Mouse (Mus musculus) hindbrain, embryonic 14.5 days (tissue): ENCODE data around the gene Srsf10. TPM values are rescaled to one million over a fixed set of nuclear protein-coding genes. Genes with fewer than 3 reads are reported as not detected.

Experiments used
- ATAC-seq: fragments of 200-750 bp; cut with Nextera tagmentation; 2 replicates; pipeline ENCODE4 v1.8.0; 2017; ENCODE audit warnings: moderate number of reproducible peaks, mild to moderate bottlenecking, moderate TSS enrichment, moderate library complexity; ENCODE audit not compliant: low FRiP score
- DNase-seq: peaks from one replicate; pipeline ENCODE4 v3.0.0-alpha.2; 2015; ENCODE audit warnings: low spot score
- H3K27ac ChIP-seq: fragments of 300-500 bp; sonication (generic); 2 replicates; pipeline ENCODE4 v1.5.1; 2014; ENCODE audit warnings: mild to moderate bottlenecking, moderate library complexity
- H3K27me3 ChIP-seq: fragments of 300-500 bp; sonication (generic); 2 replicates; pipeline ENCODE4 v1.6.1; 2014; ENCODE audit warnings: mild to moderate bottlenecking, low read length, mixed read lengths; ENCODE audit not compliant: control insufficient read depth, insufficient read depth
- H3K36me3 ChIP-seq: fragments of 300-500 bp; sonication (generic); replicated peaks from 2 replicates; pipeline ENCODE4 v1.6.1; 2014; ENCODE audit not compliant: control insufficient read depth, insufficient read depth
- H3K4me1 ChIP-seq: fragments of 300-500 bp; sonication (generic); replicated peaks from 2 replicates; pipeline ENCODE4 v1.6.1; 2014; ENCODE audit warnings: antibody characterized with exemption, low read length, mixed read lengths; ENCODE audit not compliant: control insufficient read depth, insufficient read depth
- H3K4me2 ChIP-seq: fragments of 300-500 bp; sonication (generic); replicated peaks from 2 replicates; pipeline ENCODE4 v1.6.1; 2014; ENCODE audit warnings: mild to moderate bottlenecking, moderate library complexity
- H3K4me3 ChIP-seq: fragments of 300-500 bp; sonication (generic); replicated peaks from 2 replicates; pipeline ENCODE4 v1.5.1; 2014; ENCODE audit warnings: mild to moderate bottlenecking, low read length
- H3K9ac ChIP-seq: fragments of 300-500 bp; sonication (generic); 2 replicates; pipeline ENCODE4 v1.6.1; 2014
- H3K9me3 ChIP-seq: fragments of 300-500 bp; sonication (generic); 2 replicates; pipeline ENCODE4 v1.6.1; 2016; ENCODE audit warnings: low read length; ENCODE audit not compliant: control insufficient read depth
- WGBS: fragments of 180-500 bp; shearing (Covaris S2); extraction: QIAGEN DNeasy Blood & Tissue Kit; methylation state at CpG from one replicate; pipeline ENCODE4 v1.1.7; 2014; 5-methylcytosine and 5-hydroxymethylcytosine counted together
- polyA plus RNA-seq: library from polyadenylated mRNA; unstranded; fragments of >200 nt; fragmentation: Nextera tagmentation; extraction: Ambion mirVana; gene quantifications from 2 replicates; pipeline ENCODE4 v1.2.1, GENCODE M21; 2014

Srsf10 gene
- polyA plus RNA-seq, 1 experiment from 2014 or later: 200 TPM

DNA sequence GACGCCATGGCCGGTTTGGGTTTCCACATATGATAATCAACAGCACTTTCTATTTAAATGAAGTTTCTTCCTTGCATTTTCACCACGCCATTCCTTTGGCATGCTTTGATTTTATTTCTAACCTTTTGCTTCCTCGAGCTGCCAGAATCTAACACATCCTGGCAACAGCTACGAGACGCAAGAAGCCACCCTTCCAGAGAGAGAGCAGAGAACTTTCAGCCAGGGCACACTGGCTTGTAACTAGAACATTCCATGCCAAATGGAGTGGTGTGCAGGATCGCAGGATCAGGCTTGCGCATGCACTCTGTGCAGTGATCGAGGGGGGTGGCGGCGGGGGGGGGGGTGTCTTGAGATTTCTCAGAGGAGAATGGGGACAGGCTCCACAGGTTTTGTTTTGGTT, 23.5 kb upstream of the Srsf10 start:
- ATAC-seq: no peak
- no peaks in the 10 kb centered on the region for H3K9me3 ChIP-seq
- DNase-seq: no peak

GRCm38 (mm10) chr4:135833301-135834123, 22.0 kb upstream of the Srsf10 start:
- 35% methylated on average over 12 of the region's 12 CpGs for WGBS
- no peaks in the 10 kb centered on the region for H3K9me3 ChIP-seq
- H3K27ac ChIP-seq: peak overlapping the region; percentile 81
- no peak overlapping the region for H3K4me3 ChIP-seq
- H3K36me3 ChIP-seq: no peaks in the 10 kb centered on the region
- H3K27me3 ChIP-seq: no peaks in the 10 kb centered on the region
- peak; percentile 21; the same call in 1 of the 2 replicates for ATAC-seq
- peak; percentile 64 for DNase-seq
- H3K4me2 ChIP-seq: peak overlapping the region; percentile 11
- peaks cover 30% of the 10 kb centered on the region for H3K4me1 ChIP-seq
- H3K9ac ChIP-seq: 0 out of 2 replicates have a peak overlapping the region, but pooled peaks have one; percentile 4

More for the DNA sequence above, 23.5 kb upstream of the Srsf10 start:
- H3K27me3 ChIP-seq: no peaks in the 10 kb centered on the region
- H3K4me1 ChIP-seq: peaks cover 32% of the 10 kb centered on the region
- H3K27ac ChIP-seq: no peak overlapping the region
- no peaks in the 10 kb centered on the region for H3K36me3 ChIP-seq
- H3K4me3 ChIP-seq: no peak overlapping the region
- no peak overlapping the region for H3K9ac ChIP-seq
- H3K4me2 ChIP-seq: no peak overlapping the region
- 75% methylated on average over 11 of the region's 11 CpGs for WGBS

GRCm38 (mm10) chr4:135834124-135834717, 21.3 kb upstream of the Srsf10 start:
- Histone ChIP-seq H3K4me3 (no peak overlapping the region), H3K27me3 (no peaks in the 10 kb centered on the region), H3K4me1 (peaks cover 23% of the 10 kb centered on the region), H3K36me3 (no peaks in the 10 kb centered on the region), H3K27ac (peak overlapping the region; percentile 81), H3K4me2 (peak overlapping the region; percentile 11), H3K9me3 (no peaks in the 10 kb centered on the region), H3K9ac (no peak overlapping the region)
- 75% methylated on average over 8 of the region's 8 CpGs for WGBS
- ATAC-seq (no peak), DNase-seq (no peak)

GRCm38 (mm10) chr4:135838925-135839292, 16.6 kb upstream of the Srsf10 start:
- Histone ChIP-seq H3K4me3 (no peak overlapping the region), H3K27me3 (no peaks in the 10 kb centered on the region), H3K36me3 (no peaks in the 10 kb centered on the region), H3K4me1 (peaks cover 4% of the 10 kb centered on the region; the same call in 1 of the 2 replicates), H3K4me2 (no peak overlapping the region), H3K27ac (no peak overlapping the region), H3K9me3 (no peaks in the 10 kb centered on the region), H3K9ac (no peak overlapping the region)
- WGBS: 81% methylated on average over 3 of the region's 3 CpGs
- ATAC-seq: no peak
- no peak for DNase-seq

- H3K4me1 ChIP-seq: no peaks in the 10 kb centered on the region
- WGBS: 88% methylated on average over 21 of the region's 21 CpGs
- H3K27me3 ChIP-seq: no peaks in the 10 kb centered on the region
- H3K9me3 ChIP-seq: no peaks in the 10 kb centered on the region
- no peak overlapping the region for H3K9ac ChIP-seq
- no peak overlapping the region for H3K4me2 ChIP-seq
- ATAC-seq: no peak
- no peak for DNase-seq
- no peaks in the 10 kb centered on the region for H3K36me3 ChIP-seq
- no peak overlapping the region for H3K4me3 ChIP-seq
- no peak overlapping the region for H3K27ac ChIP-seq
These were observed 16.1 kb upstream of the Srsf10 start for GRCm38 (mm10) chr4:135839293-135840011.

GRCm38 (mm10) chr4:135844400-135844799, 11.1 kb upstream of the Srsf10 start:
- ATAC-seq: no peak
- H3K4me2 ChIP-seq: no peak overlapping the region
- H3K36me3 ChIP-seq: no peaks in the 10 kb centered on the region
- DNase-seq: no peak
- H3K27me3 ChIP-seq: no peaks in the 10 kb centered on the region
- no peaks in the 10 kb centered on the region for H3K9me3 ChIP-seq
- no peak overlapping the region for H3K27ac ChIP-seq
- 90% methylated on average over 6 of the region's 6 CpGs for WGBS
- no peak overlapping the region for H3K9ac ChIP-seq
- no peaks in the 10 kb centered on the region for H3K4me1 ChIP-seq
- no peak overlapping the region for H3K4me3 ChIP-seq

GRCm38 (mm10) chr4:135847581-135847980, 8.0 kb upstream of the Srsf10 start:
- no peaks in the 10 kb centered on the region for H3K36me3 ChIP-seq
- no peaks in the 10 kb centered on the region for H3K9me3 ChIP-seq
- no peaks in the 10 kb centered on the region for H3K27me3 ChIP-seq
- no peak overlapping the region for H3K4me3 ChIP-seq
- ATAC-seq: no peak
- H3K4me2 ChIP-seq: no peak overlapping the region
- H3K9ac ChIP-seq: no peak overlapping the region
- DNase-seq: no peak
- 67% methylated on average over 5 of the region's 5 CpGs for WGBS
- no peak overlapping the region for H3K27ac ChIP-seq
- peaks cover 6% of the 10 kb centered on the region; the same call in 1 of the 2 replicates for H3K4me1 ChIP-seq

DNA sequence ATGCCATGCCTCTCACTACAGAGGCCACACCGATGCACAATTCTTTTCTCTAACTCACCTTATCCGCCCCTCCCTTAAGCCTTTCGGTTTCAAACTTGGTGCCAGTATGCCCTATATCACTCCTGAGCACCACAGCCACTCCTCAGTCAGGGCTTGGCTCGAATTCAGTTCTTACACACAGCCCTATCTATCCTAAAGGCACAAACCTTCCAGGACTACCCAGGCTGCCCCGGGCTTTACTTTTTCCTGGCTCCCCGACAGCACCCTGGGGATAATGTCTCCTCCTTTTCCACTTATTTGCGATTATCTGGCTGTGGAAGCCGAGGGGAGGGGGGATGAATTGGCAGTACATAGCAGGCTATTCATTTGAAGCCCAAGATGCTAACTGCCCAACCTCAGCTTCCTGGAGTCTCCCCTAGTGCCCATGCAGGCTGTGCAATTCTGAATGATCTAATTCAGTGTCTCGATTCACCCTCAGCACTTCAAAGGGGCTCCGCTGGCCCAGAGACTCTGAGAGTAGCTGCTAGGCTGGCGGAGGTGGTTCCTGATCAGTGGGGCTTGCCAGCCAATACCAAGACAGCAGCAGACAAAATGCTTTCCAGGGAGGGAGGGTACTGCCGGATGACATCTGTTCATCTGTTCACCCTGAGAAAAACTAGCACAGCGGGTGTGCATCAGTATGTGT, 5.0 kb upstream of the Srsf10 start:
- Histone ChIP-seq H3K4me3 (no peak overlapping the region; the same call in 1 of the 2 replicates), H3K9me3 (no peaks in the 10 kb centered on the region), H3K4me2 (peak overlapping the region; percentile 35), H3K27ac (peak overlapping the region; percentile 80), H3K36me3 (no peaks in the 10 kb centered on the region), H3K4me1 (peaks cover 22% of the 10 kb centered on the region; the same call in 1 of the 2 replicates), H3K9ac (peak overlapping the region; percentile 40), H3K27me3 (no peaks in the 10 kb centered on the region)
- WGBS: 26% methylated on average over 13 of the region's 13 CpGs
- DNase-seq (peak; percentile 63), ATAC-seq (peak; percentile 71)
